Mouse (Mus musculus) adrenal gland, postnatal 10 days (tissue): Measurements from ENCODE around the gene Uba1y. TPM values are rescaled to one million over a fixed set of nuclear protein-coding genes. Genes with fewer than 3 reads are reported as not detected.
A peak's percentile ranks its signal among the peaks of the same experiment; 100 is the strongest.
"Not testable (repeated sequence)": the region's sequence is repeated elsewhere in the genome, so short reads cannot be mapped to it uniquely, and the experiment has no call there.

Experiments used
- DNase-seq: peaks from one replicate; pipeline ENCODE4 v3.0.0; 2021; ENCODE audit warnings: mixed read lengths
- long read RNA-seq, 2 experiments: library from polyadenylated mRNA; stranded (forward); transcript quantifications; one replicate each; pipeline ENCODE4 v2.0.0; 2021
- total RNA-seq, 2 experiments: library from RNA; stranded (reverse); gene quantifications; 2 replicates each; pipeline ENCODE4 v1.2.3; 2021

The Uba1y gene
- not detected for total RNA-seq
- long read RNA-seq, experiment 1, partial matches to known transcripts, result 1 of 1 reads
- long read RNA-seq, experiment 1, other reads (novel, unspliced or antisense), result 0 of 1 reads
- long read RNA-seq, experiment 2, result 0 reads

DNA sequence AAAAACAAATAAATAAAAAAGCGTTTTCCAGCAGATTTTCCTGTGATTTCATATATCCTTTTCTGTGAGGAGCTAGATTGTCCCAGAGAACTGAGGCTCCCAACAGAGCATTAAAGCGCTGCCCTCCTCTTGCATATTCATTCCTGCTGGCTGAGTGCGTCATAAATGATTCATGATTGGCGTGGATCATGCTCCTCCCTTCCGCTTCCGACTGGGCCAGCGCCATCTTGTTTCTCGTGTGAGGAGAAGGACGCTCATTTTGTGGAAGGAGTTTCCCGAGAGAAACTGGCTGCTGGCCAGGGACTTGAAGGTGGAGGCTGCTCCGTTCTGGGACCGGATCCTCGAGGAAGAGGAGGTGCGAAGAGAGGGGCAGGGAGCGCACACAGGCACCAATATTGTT, at the start of gene Uba1y:
TSS of gene Uba1y (plus strand) at position 254 of the 400 bp plus-strand sequence.
- DNase-seq, result no peak

DNA sequence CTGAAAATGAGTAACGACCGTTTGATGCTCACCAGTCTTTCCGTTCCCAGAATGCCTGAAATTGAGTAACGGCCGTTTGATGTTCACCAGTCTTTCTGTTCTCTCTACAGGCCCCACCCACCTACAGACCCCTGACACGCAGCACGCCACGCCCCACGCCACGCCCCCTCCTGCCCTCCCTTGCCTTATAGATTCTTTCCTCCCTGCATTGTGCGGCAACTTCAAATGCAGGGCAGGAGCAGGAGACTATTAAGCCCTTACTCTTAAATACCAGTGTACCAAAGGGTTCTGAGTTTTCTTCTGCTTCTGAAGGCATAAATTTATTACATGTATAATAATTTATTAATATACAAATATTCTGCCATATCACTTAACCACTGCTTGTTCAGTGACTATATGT, 21.1 kb upstream of the Uba1y start, which contains the start of gene Zfy1:
TSS of gene Zfy1 (minus strand) at position 101 of the 400 bp plus-strand sequence.
- not testable (repeated sequence) for DNase-seq

DNA sequence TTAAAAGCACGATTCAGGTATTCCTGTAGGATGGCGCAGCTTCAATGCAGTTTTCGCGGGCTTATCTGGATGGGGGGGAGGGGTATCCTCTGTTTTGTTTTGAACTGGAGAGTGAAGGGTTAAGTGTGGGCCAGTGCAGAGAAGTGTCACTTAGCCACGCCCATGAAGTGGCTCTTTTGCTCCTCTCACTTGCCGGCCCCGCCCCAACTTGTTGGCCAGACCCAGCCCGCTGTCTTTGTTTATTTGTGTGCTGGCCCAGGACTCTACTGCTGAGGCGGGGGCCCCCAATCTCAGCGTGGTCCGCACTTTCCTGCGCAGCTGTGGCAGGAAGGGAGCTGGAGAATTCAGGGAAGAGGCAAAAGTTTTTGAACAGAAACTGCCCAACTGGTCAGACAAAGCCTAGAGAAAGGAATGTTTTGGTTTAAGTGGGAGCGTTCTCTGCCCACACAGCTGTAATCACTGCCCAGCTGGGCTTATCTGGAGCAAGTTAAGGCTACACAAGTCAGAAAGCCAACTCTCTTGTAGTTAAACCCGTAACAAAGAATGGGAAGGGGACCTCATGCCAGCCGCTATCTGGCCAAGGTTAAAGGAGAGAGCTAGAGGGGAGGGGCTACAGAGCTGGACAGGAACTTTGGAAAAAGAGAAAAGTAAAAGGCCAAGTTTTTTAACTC, 9.3 kb upstream of the Uba1y start:
- peak; percentile 63 for DNase-seq

DNA sequence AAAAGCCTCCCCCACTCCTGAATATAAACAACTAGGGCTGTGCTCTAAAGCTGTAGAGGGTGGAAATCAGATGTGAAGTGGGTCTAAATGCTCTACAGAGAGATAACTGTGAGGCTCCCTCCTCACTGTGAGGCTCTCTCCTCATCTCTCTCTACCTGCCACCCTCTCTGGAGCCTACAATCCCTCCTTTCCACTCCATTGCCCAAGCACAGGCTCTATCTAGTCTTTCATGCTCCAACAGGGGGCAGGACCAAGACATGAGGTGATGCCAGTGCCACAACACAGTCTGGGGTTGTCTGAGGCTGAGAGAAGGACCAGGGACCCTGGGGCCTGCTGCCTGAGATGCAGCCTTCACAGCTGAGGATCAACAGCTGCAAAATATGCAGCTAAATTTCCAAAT, 54.0 kb downstream of the Uba1y start:
- DNase-seq, result no peak

DNA sequence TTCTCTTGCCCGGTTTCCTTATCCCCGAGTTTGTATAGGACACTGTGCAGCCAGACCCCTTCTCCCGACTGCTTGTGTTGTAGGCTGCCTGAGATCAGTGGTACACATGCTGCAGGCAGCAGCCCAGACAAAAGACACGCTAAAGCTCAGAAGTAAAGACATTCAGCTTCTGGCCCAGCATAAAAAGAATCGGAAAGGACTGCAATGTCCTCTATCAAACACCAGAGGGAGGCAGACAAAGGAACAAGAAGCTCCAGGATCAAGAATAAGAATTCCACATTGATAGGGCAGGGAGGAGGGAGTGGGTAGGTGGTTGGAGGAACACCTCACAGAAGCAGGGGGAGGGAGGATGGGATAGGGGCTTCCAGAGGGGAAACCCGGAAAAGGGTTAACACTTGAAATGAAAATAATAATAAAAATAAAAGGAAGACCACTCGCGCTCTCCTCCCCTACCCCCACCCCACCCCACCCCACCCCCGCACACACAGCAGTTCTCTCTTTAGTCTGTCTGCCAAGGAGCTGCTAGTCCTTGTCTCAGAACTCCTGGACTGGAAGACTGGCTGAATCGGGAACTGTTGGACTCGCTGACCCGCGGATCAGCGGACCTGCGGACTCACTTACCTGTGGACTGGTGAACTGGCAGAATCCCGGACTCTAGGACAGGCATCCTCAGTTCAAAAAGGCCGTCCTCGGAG, 54.6 kb downstream of the Uba1y start:
- DNase-seq, result peak; percentile 3

Other genes starting within 250 kb of the Uba1y start
- gene Zfy1, start 21.2 kb upstream of the Uba1y start, total RNA-seq, result not detected
- gene Kdm5d, start 79.1 kb downstream of the Uba1y start, total RNA-seq, result 10 to 100 TPM in 1 of 2 experiments, not detected in 1; 15.0 TPM
- gene Eif2s3y, start 191.9 kb downstream of the Uba1y start, total RNA-seq, result 10 to 100 TPM in 1 of 2 experiments, not detected in 1; 75.2 TPM